Mouse (Mus musculus) brown adipose tissue, adult 24 weeks (tissue): ENCODE measurements at regions not wholly inside any gene's neighbourhood (a gene's known extent, or its start where the extent isn't known, plus 50 kb on each side); places are given as distances from the start of the nearest gene placed in this dataset.
A peak's percentile ranks its signal among the peaks of the same experiment; 100 is the strongest.

Experiments
- H3K27ac ChIP-seq: fragments of 200-500 bp; replicated peaks from 2 replicates; pipeline ENCODE4 v1.5.1; 2012; ENCODE audit warnings: low read depth, mild to moderate bottlenecking, low read length
- H3K4me1 ChIP-seq: fragments of 200-500 bp; 2 replicates; pipeline ENCODE4 v1.6.1; 2012; ENCODE audit warnings: low read length, mixed read lengths; ENCODE audit not compliant: control insufficient read depth, insufficient read depth, insufficient read length
- H3K4me3 ChIP-seq: fragments of 200-500 bp; 2 replicates; pipeline ENCODE4 v1.5.1; 2012; ENCODE audit warnings: low read depth, mild to moderate bottlenecking, low read length, moderate library complexity; ENCODE audit not compliant: insufficient read depth

- H3K4me1 ChIP-seq: no peaks in the 10 kb centered on the region; the same call in 1 of the 2 replicates
- no peak overlapping the region for H3K27ac ChIP-seq
- no peak overlapping the region for H3K4me3 ChIP-seq
These were observed 107.3 kb upstream of the Adpgk start for GRCm38 (mm10) chr9:59184089-59184488.

GRCm38 (mm10) chr9:59182906-59183305 is 108.5 kb upstream of the Adpgk start:
- Histone ChIP-seq H3K27ac (no peak overlapping the region), H3K4me3 (no peak overlapping the region), H3K4me1 (no peaks in the 10 kb centered on the region; the same call in 1 of the 2 replicates)

GRCm38 (mm10) chr9:59182490-59182889 is 108.9 kb upstream of the Adpgk start:
- no peak overlapping the region for H3K4me3 ChIP-seq
- H3K4me1 ChIP-seq: no peaks in the 10 kb centered on the region
- no peak overlapping the region for H3K27ac ChIP-seq

- no peaks in the 10 kb centered on the region for H3K4me1 ChIP-seq
- H3K4me3 ChIP-seq: no peak overlapping the region
- H3K27ac ChIP-seq: no peak overlapping the region
These were observed 119.8 kb upstream of the Adpgk start for GRCm38 (mm10) chr9:59171576-59171975.

GRCm38 (mm10) chr9:59163390-59163976 is 127.2 kb upstream of the Neo1 start:
- Histone ChIP-seq H3K27ac (no peak overlapping the region), H3K4me1 (no peaks in the 10 kb centered on the region), H3K4me3 (no peak overlapping the region)

GRCm38 (mm10) chr9:59162954-59163353 is 126.7 kb upstream of the Neo1 start:
- no peaks in the 10 kb centered on the region for H3K4me1 ChIP-seq
- H3K27ac ChIP-seq: no peak overlapping the region
- H3K4me3 ChIP-seq: no peak overlapping the region

- Histone ChIP-seq H3K4me1 (no peaks in the 10 kb centered on the region), H3K4me3 (no peak overlapping the region), H3K27ac (no peak overlapping the region)
These were observed 121.4 kb upstream of the Neo1 start for GRCm38 (mm10) chr9:59157663-59158062.

GRCm38 (mm10) chr9:59153945-59154344 is 117.7 kb upstream of the Neo1 start:
- H3K27ac ChIP-seq: no peak overlapping the region
- H3K4me1 ChIP-seq: no peaks in the 10 kb centered on the region
- H3K4me3 ChIP-seq: no peak overlapping the region

- Histone ChIP-seq H3K4me3 (no peak overlapping the region), H3K4me1 (no peaks in the 10 kb centered on the region), H3K27ac (no peak overlapping the region)
These were observed 116.9 kb upstream of the Neo1 start for GRCm38 (mm10) chr9:59153126-59153525.

- Histone ChIP-seq H3K27ac (no peak overlapping the region), H3K4me3 (no peak overlapping the region), H3K4me1 (no peaks in the 10 kb centered on the region)
These were observed 108.1 kb upstream of the Neo1 start for GRCm38 (mm10) chr9:59144256-59144800.

- no peaks in the 10 kb centered on the region for H3K4me1 ChIP-seq
- no peak overlapping the region for H3K27ac ChIP-seq
- H3K4me3 ChIP-seq: no peak overlapping the region
These were observed 107.4 kb upstream of the Neo1 start for GRCm38 (mm10) chr9:59143610-59144009.

GRCm38 (mm10) chr9:59134171-59135041 is 98.2 kb upstream of the Neo1 start:
- Histone ChIP-seq H3K4me3 (peak overlapping the region; percentile 43), H3K27ac (0 out of 2 replicates have a peak overlapping the region, but pooled peaks have one; percentile 22)

GRCm38 (mm10) chr9:59129699-59130340 is 93.6 kb upstream of the Neo1 start:
- no peak overlapping the region for H3K27ac ChIP-seq
- H3K4me3 ChIP-seq: no peak overlapping the region
- H3K4me1 ChIP-seq: peaks cover 7% of the 10 kb centered on the region

More at GRCm38 (mm10) chr9:59134171-59135041, 98.2 kb upstream of the Neo1 start:
- peaks cover 6% of the 10 kb centered on the region for H3K4me1 ChIP-seq

GRCm38 (mm10) chr9:59129252-59129651 is 93.0 kb upstream of the Neo1 start:
- peaks cover 7% of the 10 kb centered on the region for H3K4me1 ChIP-seq
- no peak overlapping the region for H3K27ac ChIP-seq
- H3K4me3 ChIP-seq: no peak overlapping the region

GRCm38 (mm10) chr9:59128023-59128422 is 91.8 kb upstream of the Neo1 start:
- Histone ChIP-seq H3K4me1 (peaks cover 3% of the 10 kb centered on the region; the same call in 1 of the 2 replicates), H3K4me3 (no peak overlapping the region), H3K27ac (no peak overlapping the region)
